Mouse (Mus musculus): ENCODE data around the gene Sox10.

DNA sequence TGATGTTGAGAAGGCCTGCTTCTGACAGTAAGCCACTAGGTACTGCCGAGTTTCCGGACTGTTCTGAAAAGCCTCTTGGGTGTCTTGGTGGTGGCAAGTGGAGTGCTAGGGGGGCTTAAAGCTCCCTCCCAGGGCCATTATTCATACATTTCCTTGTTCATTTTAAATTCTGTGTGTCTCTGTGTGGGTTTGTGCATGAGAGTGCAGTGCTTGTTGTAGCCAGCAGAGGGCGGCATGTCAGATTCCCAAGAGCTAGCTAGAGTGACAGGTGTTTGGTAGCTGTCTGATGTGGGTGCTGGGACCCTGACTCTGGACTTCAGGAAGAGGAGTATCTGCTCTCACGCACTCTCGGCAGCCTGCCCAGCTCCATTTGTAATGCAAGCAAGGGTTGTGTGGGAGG, 36.8 kb downstream of the Sox10 start:
- TF ChIP-seq CTCF (IDR thresholded peaks at IDR 0.05; ENCODE audit: low read depth, low read length) (peak; percentile 64), POLR2A (IDR thresholded peaks at IDR 0.05; ENCODE audit: insufficient read depth, low read length) (no peak)
